8 mouse cellular contexts compared by ENCODE assay signal in genomic region chr13:45001228-45001910, GRCm38 (mm10). TPM values are rescaled to one million over a fixed set of nuclear protein-coding genes. Genes with fewer than 3 reads are reported as not detected.
DNase-seq lines count a peak whose midpoint lies in the region; ATAC-seq lines count a peak whose summit lies in the region.

No protein-coding gene starts in this region.

- H3K9ac ChIP-seq in forebrain, embryonic 14.5 days (ENCODE audit: low read length), result peak overlapping the region; percentile 80

- peak overlapping the region; percentile 87 for H3K4me3 ChIP-seq in forebrain, embryonic 14.5 days (ENCODE audit: low read depth, low read length)
- H3K4me3 ChIP-seq in megakaryocyte, embryonic 14.5 days (replicated peaks), result peak overlapping the region; percentile 99

- DNase-seq in layer of hippocampus, adult 18-20 months (ENCODE audit: low spot score in 2 of 2), result peak; percentile 30 to 53
- no peak for DNase-seq in layer of hippocampus, adult 8-10 months (ENCODE audit: low spot score in 2 of 2)
- DNase-seq in c-Kit-positive CD71-positive TER-119-positive erythroid progenitor cells, embryonic 14.5 days (ENCODE audit: low spot score), result peak; percentile 52
- peak; percentile 50 for DNase-seq in forebrain, embryonic 14.5 days (ENCODE audit: low spot score)
- DNase-seq in heart, postnatal 14 days, result peak; percentile 80 to 82
- DNase-seq in layer of hippocampus, adult 9-11 months, result peak; percentile 42
- DNase-seq in skeletal muscle tissue, adult 2 months (ENCODE audit: low read depth, low spot score), result peak; percentile 80

- no peak overlapping the region; the same call in 1 of the 2 replicates for H3K27ac ChIP-seq in forebrain, embryonic 14.5 days (ENCODE audit: low read depth, low read length)

- H3K27me3 ChIP-seq in forebrain, embryonic 14.5 days (replicated peaks; ENCODE audit: control insufficient read depth, insufficient read depth, low read length), result no peaks in the 10 kb centered on the region
- no peaks in the 10 kb centered on the region for H3K27me3 ChIP-seq in megakaryocyte, embryonic 14.5 days (replicated peaks)

- under 1% methylated on average over 48 of the region's 52 CpGs for WGBS in forebrain, embryonic 14.5 days

- H3K4me1 ChIP-seq in forebrain, embryonic 14.5 days (ENCODE audit: control insufficient read depth, insufficient read depth, low read length), result peaks cover 4% of the 10 kb centered on the region; the same call in 1 of the 2 replicates
- peaks cover 64% of the 10 kb centered on the region for H3K4me1 ChIP-seq in megakaryocyte, embryonic 14.5 days

- H3K9me3 ChIP-seq in forebrain, embryonic 14.5 days (replicated peaks; ENCODE audit: control insufficient read depth, low read length), result no peaks in the 10 kb centered on the region
- no peaks in the 10 kb centered on the region for H3K9me3 ChIP-seq in megakaryocyte, embryonic 14.5 days

- intact Hi-C loops in heart, postnatal 14 days (cut with DNase I), result no loop called here

- ATAC-seq in forebrain, embryonic 14.5 days, result peak; percentile 60

- peak overlapping the region; percentile 76 for H3K4me2 ChIP-seq in forebrain, embryonic 14.5 days (ENCODE audit: low read length)

- no peaks in the 10 kb centered on the region for H3K36me3 ChIP-seq in forebrain, embryonic 14.5 days (ENCODE audit: control insufficient read depth, insufficient read depth, low read length)
- H3K36me3 ChIP-seq in megakaryocyte, embryonic 14.5 days (replicated peaks; ENCODE audit: low read length), result peaks cover 20% of the 10 kb centered on the region

RNA-seq across cellular contexts. Expression of gene Dtnbp1, which starts 0.6 kb away (rescaled TPM):
- 10 to 100 TPM; 75.1 to 83.5 TPM for total RNA-seq in layer of hippocampus, adult 18-20 months (2021)
- 10 to 100 TPM; 74.6 to 81.1 (median 75.5) TPM for total RNA-seq in layer of hippocampus, adult 8-10 months (2022)
- 114 and 122 TPM in 2 replicates for polyA plus RNA-seq in forebrain, embryonic 14.5 days (2014; fragmentation: Nextera tagmentation; extraction: Ambion mirVana)
- 10 to 100 TPM; 60.5 to 70.5 TPM for total RNA-seq in heart, postnatal 14 days (2021)
- 36.9 and 63.7 TPM in 2 replicates for polyA plus RNA-seq in megakaryocyte, embryonic 14.5 days (2012; ENCODE audit: insufficient read depth, low replicate concordance)

Comparison
In these comparisons a context has a peak if more than half of its experiments do, and no peak if none do; other contexts are left out.
1. DNase-seq: peak in layer of hippocampus, adult 18-20 months (2 of 2), c-Kit-positive CD71-positive TER-119-positive erythroid progenitor cells, embryonic 14.5 days (single experiment), forebrain, embryonic 14.5 days (single experiment), heart, postnatal 14 days (2 of 2), layer of hippocampus, adult 9-11 months (single experiment) and skeletal muscle tissue, adult 2 months (single experiment); none in layer of hippocampus, adult 8-10 months (0 of 2).